ENCODE assay signal across 12 mouse cellular contexts in genomic region chr2:71458624-71459023, GRCm38 (mm10).
"Had no signal": no experiment of that assay in that cellular context is flagged by ENCODE, and none has a peak within 500 bp of the region (broad histone marks: within the 10 kb centered on the region; RNA-seq: fewer than 3 reads in every experiment).

No protein-coding gene starts in this region.

- H3K36me3 ChIP-seq: kidney, embryonic 15.5 days; limb, embryonic 10.5 days; lung, embryonic 15.5 days; midbrain, embryonic 10.5 days had no signal

- H3K4me1 ChIP-seq: kidney, embryonic 15.5 days had no signal

- DNase-seq: kidney, adult 2 months; kidney, postnatal 14 days; lung, postnatal 14 days; midbrain, embryonic 14.5 days; right cerebral cortex, postnatal 25 days; thymus, postnatal 14 days had no signal

- H3K4me2 ChIP-seq: kidney, embryonic 15.5 days; lung, embryonic 15.5 days had no signal

- ATAC-seq: intestine, embryonic 16.5 days had no signal

- H3K9ac ChIP-seq: kidney, embryonic 15.5 days; lung, embryonic 15.5 days had no signal

- H3K9me3 ChIP-seq: kidney, embryonic 15.5 days; limb, embryonic 10.5 days; lung, embryonic 15.5 days; midbrain, embryonic 10.5 days had no signal

- H3K27me3 ChIP-seq: kidney, embryonic 15.5 days; lung, embryonic 15.5 days had no signal

- H3K27ac ChIP-seq: kidney, embryonic 15.5 days; limb, embryonic 10.5 days; lung, embryonic 15.5 days; midbrain, embryonic 10.5 days; stomach, postnatal 0 days had no signal

- H3K4me3 ChIP-seq: kidney, embryonic 15.5 days; limb, embryonic 10.5 days; lung, embryonic 15.5 days; midbrain, embryonic 10.5 days had no signal
